ENCODE assay signal across 10 mouse cellular contexts in genomic region chr9:13645153-13645552, GRCm38 (mm10).
A peak's percentile ranks its signal among the peaks of the same experiment; 100 is the strongest.
DNase-seq lines count a peak whose midpoint lies in the region; ATAC-seq lines count a peak whose summit lies in the region.
"Had no signal": no experiment of that assay in that cellular context is flagged by ENCODE, and none has a peak within 500 bp of the region (broad histone marks: within the 10 kb centered on the region; RNA-seq: fewer than 3 reads in every experiment).

No protein-coding gene starts in this region.

- H3K9me3 ChIP-seq in limb, embryonic 11.5 days (ENCODE audit: control insufficient read depth, low read length) = no peaks in the 10 kb centered on the region
- no peaks in the 10 kb centered on the region for H3K9me3 ChIP-seq in limb, embryonic 10.5 days (replicated peaks)
- no peaks in the 10 kb centered on the region for H3K9me3 ChIP-seq in heart, embryonic 14.5 days (ENCODE audit: control insufficient read depth, low read length)
- H3K9me3 ChIP-seq: megakaryocyte, embryonic 14.5 days; stomach, embryonic 15.5 days had no signal

- H3K27ac ChIP-seq in limb, embryonic 11.5 days (replicated peaks; ENCODE audit: low read depth, low read length) = no peak overlapping the region
- no peak overlapping the region for H3K27ac ChIP-seq in limb, embryonic 10.5 days
- peak overlapping the region; percentile 62 to 77 for H3K27ac ChIP-seq in heart, embryonic 14.5 days (replicated peaks in 1 of 2; ENCODE audit: control insufficient read depth in 1 of 2, insufficient read depth in 1 of 2, low read depth in 2 of 2, low read length in 2 of 2)
- H3K27ac ChIP-seq: stomach, embryonic 15.5 days had no signal

- DNase-seq in limb, embryonic 11.5 days (ENCODE audit: low spot score) = peak; percentile 44
- no peak for DNase-seq in limb, embryonic 10.5 days (ENCODE audit: low spot score)
- peak; percentile 74 for DNase-seq in cerebellum, adult 9-10 months
- peak; percentile 48 for DNase-seq in lung, postnatal 14 days
- no peak for DNase-seq in thymus, postnatal 4 days
- DNase-seq in T-cell, adult 2 months (ENCODE audit: low spot score) = no peak
- no peak for DNase-seq in frontal cortex, postnatal 36 days (ENCODE audit: low spot score in 2 of 2)

- 20% methylated on average over 5 of the region's 5 CpGs for WGBS in limb, embryonic 11.5 days
- WGBS in limb, embryonic 10.5 days = 50% methylated on average over 5 of the region's 5 CpGs
- WGBS in heart, embryonic 14.5 days = 21% methylated on average over 5 of the region's 5 CpGs

- H3K4me2 ChIP-seq in limb, embryonic 11.5 days (ENCODE audit: low read depth, severe bottlenecking) = no peak overlapping the region
- H3K4me2 ChIP-seq in heart, embryonic 14.5 days (ENCODE audit: low read length) = peak overlapping the region; percentile 33; the same call in 1 of the 2 replicates
- H3K4me2 ChIP-seq: stomach, embryonic 15.5 days had no signal

- H3K4me1 ChIP-seq in limb, embryonic 11.5 days (ENCODE audit: control insufficient read depth, insufficient read depth, low read length) = peaks cover 11% of the 10 kb centered on the region; the same call in 1 of the 2 replicates
- H3K4me1 ChIP-seq in limb, embryonic 10.5 days = peaks cover 48% of the 10 kb centered on the region
- H3K4me1 ChIP-seq in heart, embryonic 14.5 days (ENCODE audit: control insufficient read depth in 2 of 2, insufficient read depth in 2 of 2, low read length in 2 of 2) = peaks cover 6 to 24% of the 10 kb centered on the region in 2 experiments
- H3K4me1 ChIP-seq: stomach, embryonic 15.5 days had no signal

- no peak overlapping the region for H3K4me3 ChIP-seq in limb, embryonic 11.5 days (ENCODE audit: low read depth, low read length)
- H3K4me3 ChIP-seq in limb, embryonic 10.5 days = no peak overlapping the region
- H3K4me3 ChIP-seq in heart, embryonic 14.5 days (ENCODE audit: control insufficient read depth in 1 of 2, insufficient read depth in 1 of 2, low read depth in 1 of 2, low read length in 2 of 2) = no peak overlapping the region
- H3K4me3 ChIP-seq: megakaryocyte, embryonic 14.5 days; stomach, embryonic 15.5 days had no signal

- no peaks in the 10 kb centered on the region for H3K36me3 ChIP-seq in limb, embryonic 11.5 days (ENCODE audit: control insufficient read depth, insufficient read depth, low read length)
- no peaks in the 10 kb centered on the region for H3K36me3 ChIP-seq in limb, embryonic 10.5 days
- H3K36me3 ChIP-seq in heart, embryonic 14.5 days (ENCODE audit: control insufficient read depth, insufficient read depth, low read length) = no peaks in the 10 kb centered on the region
- H3K36me3 ChIP-seq: stomach, embryonic 15.5 days had no signal

- H3K27me3 ChIP-seq in limb, embryonic 11.5 days (ENCODE audit: control insufficient read depth, insufficient read depth, low read length) = no peaks in the 10 kb centered on the region
- no peaks in the 10 kb centered on the region for H3K27me3 ChIP-seq in limb, embryonic 10.5 days (ENCODE audit: low read depth, poor library complexity, severe bottlenecking)
- no peaks in the 10 kb centered on the region for H3K27me3 ChIP-seq in heart, embryonic 14.5 days (ENCODE audit: control insufficient read depth, insufficient read depth, low read length)
- H3K27me3 ChIP-seq: stomach, embryonic 15.5 days had no signal

- H3K9ac ChIP-seq in limb, embryonic 11.5 days (ENCODE audit: low read length) = no peak overlapping the region
- 0 out of 2 replicates have a peak overlapping the region, but pooled peaks have one; percentile 3 for H3K9ac ChIP-seq in heart, embryonic 14.5 days (ENCODE audit: low read length)
- H3K9ac ChIP-seq: stomach, embryonic 15.5 days had no signal

- ATAC-seq in limb, embryonic 11.5 days (ENCODE audit: insufficient number of reproducible peaks, low FRiP score, low TSS enrichment, low read depth) = peak; percentile 80; the same call in 1 of the 2 replicates
- ATAC-seq in heart, embryonic 14.5 days (ENCODE audit: insufficient number of reproducible peaks, insufficient read depth, low FRiP score, low read depth) = peak; percentile 79

Comparison
In these comparisons a context has a peak if more than half of its experiments do, and no peak if none do; other contexts are left out.
1. DNase-seq: peak in limb, embryonic 11.5 days (single experiment), cerebellum, adult 9-10 months (single experiment) and lung, postnatal 14 days (single experiment); none in limb, embryonic 10.5 days (single experiment), thymus, postnatal 4 days (single experiment), T-cell, adult 2 months (single experiment) and frontal cortex, postnatal 36 days (0 of 2).
2. H3K27ac ChIP-seq: peak in heart, embryonic 14.5 days (2 of 2); none in limb, embryonic 11.5 days (single experiment) and limb, embryonic 10.5 days (single experiment).